Mouse (Mus musculus) intestine, embryonic 16.5 days (tissue): ENCODE results near the gene Tbc1d4. TPM values are rescaled to one million over a fixed set of nuclear protein-coding genes. Genes with fewer than 3 reads are reported as not detected.

Source experiments
- ATAC-seq: fragments of 200-750 bp; cut with Nextera tagmentation; 2 replicates; pipeline ENCODE4 v1.8.0; 2017; ENCODE audit warnings: moderate TSS enrichment, moderate library complexity
- H3K27ac ChIP-seq: fragments of 300-500 bp; sonication (generic); 2 replicates; pipeline ENCODE4 v1.5.1; 2014; ENCODE audit warnings: mild to moderate bottlenecking, low read length
- H3K27me3 ChIP-seq: fragments of 300-500 bp; sonication (generic); replicated peaks from 2 replicates; pipeline ENCODE4 v1.6.1; 2014; ENCODE audit warnings: low read length, control low read depth, mixed read lengths; ENCODE audit not compliant: control insufficient read depth, insufficient read depth
- H3K36me3 ChIP-seq: fragments of 300-500 bp; sonication (generic); 2 replicates; pipeline ENCODE4 v1.6.1; 2014; ENCODE audit warnings: low read length, control low read depth; ENCODE audit not compliant: control insufficient read depth, insufficient read depth
- H3K4me1 ChIP-seq: fragments of 300-500 bp; sonication (generic); 2 replicates; pipeline ENCODE4 v1.6.1; 2014; ENCODE audit warnings: low read length, control low read depth, mixed read lengths; ENCODE audit not compliant: control insufficient read depth, insufficient read depth
- H3K4me2 ChIP-seq: fragments of 300-500 bp; sonication (generic); 2 replicates; pipeline ENCODE4 v1.6.1; 2014; ENCODE audit warnings: low read depth, low read length, control low read depth
- H3K4me3 ChIP-seq: fragments of 300-500 bp; sonication (generic); 2 replicates; pipeline ENCODE4 v1.5.1; 2014; ENCODE audit warnings: mild to moderate bottlenecking, low read length
- H3K9ac ChIP-seq: fragments of 300-500 bp; sonication (generic); 2 replicates; pipeline ENCODE4 v1.6.1; 2014; ENCODE audit warnings: low read depth, low read length
- H3K9me3 ChIP-seq: fragments of 300-500 bp; sonication (generic); 2 replicates; pipeline ENCODE4 v1.6.1; 2016; ENCODE audit warnings: low read length, control low read depth; ENCODE audit not compliant: control insufficient read depth
- WGBS: fragments of 180-500 bp; shearing (Covaris S2); extraction: QIAGEN DNeasy Blood & Tissue Kit; methylation state at CpG from one replicate; pipeline ENCODE4 v1.1.7; 2014; 5-methylcytosine and 5-hydroxymethylcytosine counted together
- polyA plus RNA-seq: library from polyadenylated mRNA; unstranded; fragments of >200 nt; fragmentation: Nextera tagmentation; extraction: Ambion mirVana; gene quantifications from 2 replicates; pipeline ENCODE4 v1.2.1, GENCODE M21; 2015

Tbc1d4 gene
- polyA plus RNA-seq, 1 experiment from 2014 or later: 8.4 TPM

GRCm38 (mm10) chr14:101637381-101637780 lies 28.4 kb upstream of the Tbc1d4 start:
- ATAC-seq: no peak
- WGBS: 87% methylated on average over 6 of the region's 6 CpGs
- H3K9ac ChIP-seq: no peak overlapping the region
- no peaks in the 10 kb centered on the region for H3K27me3 ChIP-seq
- no peak overlapping the region for H3K4me2 ChIP-seq
- no peaks in the 10 kb centered on the region for H3K36me3 ChIP-seq
- H3K4me1 ChIP-seq: peaks cover 7% of the 10 kb centered on the region; the same call in 1 of the 2 replicates
- no peaks in the 10 kb centered on the region for H3K9me3 ChIP-seq
- H3K27ac ChIP-seq: no peak overlapping the region
- no peak overlapping the region for H3K4me3 ChIP-seq

GRCm38 (mm10) chr14:101635765-101636164 lies 26.8 kb upstream of the Tbc1d4 start:
- H3K9me3 ChIP-seq: no peaks in the 10 kb centered on the region
- H3K4me3 ChIP-seq: no peak overlapping the region
- no peak overlapping the region for H3K27ac ChIP-seq
- 93% methylated on average over 1 of the region's 1 CpGs for WGBS
- no peak overlapping the region for H3K4me2 ChIP-seq
- H3K27me3 ChIP-seq: no peaks in the 10 kb centered on the region
- ATAC-seq: no peak
- no peak overlapping the region for H3K9ac ChIP-seq
- H3K36me3 ChIP-seq: no peaks in the 10 kb centered on the region
- peaks cover 7% of the 10 kb centered on the region; the same call in 1 of the 2 replicates for H3K4me1 ChIP-seq

GRCm38 (mm10) chr14:101630548-101630947 lies 21.6 kb upstream of the Tbc1d4 start:
- Histone ChIP-seq H3K9me3 (no peaks in the 10 kb centered on the region), H3K4me3 (no peak overlapping the region), H3K4me1 (no peaks in the 10 kb centered on the region), H3K4me2 (no peak overlapping the region), H3K9ac (no peak overlapping the region), H3K27me3 (no peaks in the 10 kb centered on the region), H3K36me3 (no peaks in the 10 kb centered on the region), H3K27ac (no peak overlapping the region)
- 85% methylated on average over 2 of the region's 2 CpGs for WGBS
- no peak for ATAC-seq

GRCm38 (mm10) chr14:101617680-101618079 lies 8.7 kb upstream of the Tbc1d4 start:
- no peak overlapping the region for H3K9ac ChIP-seq
- no peak for ATAC-seq
- H3K4me2 ChIP-seq: no peak overlapping the region
- no peaks in the 10 kb centered on the region for H3K27me3 ChIP-seq
- no peak overlapping the region for H3K4me3 ChIP-seq
- no peak overlapping the region for H3K27ac ChIP-seq
- no peaks in the 10 kb centered on the region for H3K36me3 ChIP-seq
- H3K9me3 ChIP-seq: no peaks in the 10 kb centered on the region
- WGBS: 85% methylated on average over 5 of the region's 5 CpGs
- no peaks in the 10 kb centered on the region for H3K4me1 ChIP-seq

GRCm38 (mm10) chr14:101616178-101616577 lies 7.2 kb upstream of the Tbc1d4 start:
- H3K9me3 ChIP-seq: no peaks in the 10 kb centered on the region
- WGBS: 65% methylated on average over 9 of the region's 9 CpGs
- H3K27ac ChIP-seq: no peak overlapping the region
- no peaks in the 10 kb centered on the region for H3K36me3 ChIP-seq
- H3K27me3 ChIP-seq: no peaks in the 10 kb centered on the region
- no peak for ATAC-seq
- no peak overlapping the region for H3K4me3 ChIP-seq
- H3K4me1 ChIP-seq: no peaks in the 10 kb centered on the region
- H3K9ac ChIP-seq: no peak overlapping the region
- no peak overlapping the region for H3K4me2 ChIP-seq

- no peaks in the 10 kb centered on the region for H3K9me3 ChIP-seq
- ATAC-seq: no peak
- H3K4me1 ChIP-seq: no peaks in the 10 kb centered on the region
- no peaks in the 10 kb centered on the region for H3K27me3 ChIP-seq
- no peak overlapping the region for H3K4me2 ChIP-seq
- no peak overlapping the region for H3K9ac ChIP-seq
- 78% methylated on average over 1 of the region's 1 CpGs for WGBS
- no peaks in the 10 kb centered on the region for H3K36me3 ChIP-seq
- no peak overlapping the region for H3K27ac ChIP-seq
- no peak overlapping the region for H3K4me3 ChIP-seq
These were observed 4.2 kb upstream of the Tbc1d4 start for GRCm38 (mm10) chr14:101613206-101613605.

- no peak overlapping the region for H3K27ac ChIP-seq
- H3K4me3 ChIP-seq: no peak overlapping the region
- no peak overlapping the region for H3K9ac ChIP-seq
- no peak for ATAC-seq
- no peaks in the 10 kb centered on the region for H3K9me3 ChIP-seq
- H3K36me3 ChIP-seq: no peaks in the 10 kb centered on the region
- no peak overlapping the region for H3K4me2 ChIP-seq
- 80% methylated on average over 10 of the region's 10 CpGs for WGBS
- no peaks in the 10 kb centered on the region for H3K27me3 ChIP-seq
- no peaks in the 10 kb centered on the region; the same call in 1 of the 2 replicates for H3K4me1 ChIP-seq
These were observed 1.7 kb upstream of the Tbc1d4 start for GRCm38 (mm10) chr14:101610701-101611100.

- ATAC-seq: peak; percentile 45
- Histone ChIP-seq H3K27me3 (no peaks in the 10 kb centered on the region), H3K9ac (peak overlapping the region; percentile 80), H3K27ac (no peak overlapping the region; the same call in 1 of the 2 replicates), H3K4me1 (no peaks in the 10 kb centered on the region; the same call in 1 of the 2 replicates), H3K36me3 (no peaks in the 10 kb centered on the region), H3K4me3 (peak overlapping the region; percentile 94), H3K4me2 (peak overlapping the region; percentile 100), H3K9me3 (no peaks in the 10 kb centered on the region)
- under 1% methylated on average over 62 of the region's 62 CpGs for WGBS
These were observed 1.1 kb downstream of the Tbc1d4 start for GRCm38 (mm10) chr14:101607631-101608518.

GRCm38 (mm10) chr14:101605843-101606242 lies 3.1 kb downstream of the Tbc1d4 start:
- H3K9ac ChIP-seq: no peak overlapping the region
- 66% methylated on average over 2 of the region's 2 CpGs for WGBS

More at GRCm38 (mm10) chr14:101605843-101606242, 3.1 kb downstream of the Tbc1d4 start:
- ATAC-seq: no peak
- H3K4me1 ChIP-seq: no peaks in the 10 kb centered on the region; the same call in 1 of the 2 replicates
- no peaks in the 10 kb centered on the region for H3K9me3 ChIP-seq
- H3K27ac ChIP-seq: no peak overlapping the region
- H3K27me3 ChIP-seq: no peaks in the 10 kb centered on the region
- no peak overlapping the region for H3K4me3 ChIP-seq
- no peak overlapping the region for H3K4me2 ChIP-seq
- no peaks in the 10 kb centered on the region for H3K36me3 ChIP-seq
